Mouse (Mus musculus): Measurements from ENCODE around the gene Gm884. TPM values are rescaled to one million over a fixed set of nuclear protein-coding genes. Genes with fewer than 3 reads are reported as not detected.

The Gm884 gene
- polyA plus RNA-seq (2014; fragmentation: Nextera tagmentation; extraction: Ambion mirVana), result not detected in 2 replicates

DNA sequence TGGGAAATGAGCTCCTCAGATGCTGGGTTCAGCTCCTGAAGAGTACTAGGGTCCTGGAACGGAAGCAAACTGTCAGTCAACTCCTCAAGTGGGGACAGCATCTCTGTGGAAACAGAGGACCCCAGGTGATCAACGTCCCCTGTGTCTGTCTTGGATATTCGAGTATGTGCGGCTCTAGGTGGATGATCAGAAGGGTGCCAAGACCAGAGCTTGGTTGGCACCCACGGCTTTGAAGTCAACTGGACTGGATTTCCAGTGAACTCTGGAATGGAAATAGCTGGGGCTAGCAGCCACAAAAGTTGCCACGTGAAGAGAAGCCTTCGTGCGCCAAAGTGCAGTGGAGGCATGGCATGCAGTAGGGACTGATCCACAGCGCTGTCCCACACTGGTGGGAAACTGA is at the start of gene Gm884:
Gene Gm884, minus strand, starts transcription at position 101 of the 400 bp plus-strand sequence.
- no peak within 1 kb of the TSS for H3K27ac ChIP-seq (replicated peaks; ENCODE audit: low read depth, low read length)
- H3K4me2 ChIP-seq (ENCODE audit: low read depth, low read length), result no peak within 1 kb of the TSS
- WGBS, result 85% methylated on average over 9 of the region's 9 CpGs
- H3K4me3 ChIP-seq (ENCODE audit: low read depth, low read length), result no peak within 1 kb of the TSS
- H3K4me1 ChIP-seq (ENCODE audit: control insufficient read depth, insufficient read depth, low read length), result no peaks in the 10 kb centered on the region
- H3K9me3 ChIP-seq (replicated peaks; ENCODE audit: control insufficient read depth, low read length), result no peaks in the 10 kb centered on the region
- DNase-seq (ENCODE audit: low spot score) (no peak), ATAC-seq (replicated peaks; ENCODE audit: insufficient number of reproducible peaks, low FRiP score, low TSS enrichment, low read depth) (no peak)
- no peaks in the 10 kb centered on the region for H3K36me3 ChIP-seq (replicated peaks; ENCODE audit: control insufficient read depth, insufficient read depth, low read depth, low read length)
- H3K27me3 ChIP-seq (ENCODE audit: control insufficient read depth, insufficient read depth, low read length), result no peaks in the 10 kb centered on the region
- H3K9ac ChIP-seq (replicated peaks; ENCODE audit: low read length), result no peak within 1 kb of the TSS

DNA sequence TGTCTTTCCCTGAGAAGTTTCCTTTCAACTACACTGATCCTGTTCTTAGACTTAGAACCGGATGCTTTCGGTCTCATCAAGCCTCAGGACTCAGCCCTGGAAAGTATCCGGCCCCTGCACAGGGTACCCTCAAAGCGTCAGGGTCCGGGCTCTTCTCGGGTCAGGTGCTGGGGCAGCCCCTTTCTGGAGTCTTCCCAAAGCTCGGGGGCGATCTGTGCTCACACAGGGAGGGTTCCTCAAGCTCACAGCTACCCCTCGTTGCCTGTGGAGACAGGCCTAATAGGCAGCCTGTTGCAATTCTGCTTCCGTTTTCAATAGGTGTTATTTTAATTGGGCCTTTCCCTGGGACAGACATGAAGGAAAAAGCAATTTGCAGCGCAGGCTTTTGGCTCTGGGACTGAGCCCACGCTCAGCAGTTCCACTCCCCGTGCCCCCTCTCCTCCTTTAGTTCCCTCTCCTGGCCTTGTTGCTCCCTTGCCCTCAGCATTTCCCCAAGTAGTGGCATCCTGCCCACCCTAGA is 46.0 kb upstream of the Gm884 start:
- Histone ChIP-seq H3K4me3 (ENCODE audit: low read depth, low read length) (no peak overlapping the region), H3K27me3 (ENCODE audit: control insufficient read depth, insufficient read depth, low read length) (no peaks in the 10 kb centered on the region; the same call in 1 of the 2 replicates), H3K9ac (replicated peaks; ENCODE audit: low read length) (no peak overlapping the region), H3K36me3 (replicated peaks; ENCODE audit: control insufficient read depth, insufficient read depth, low read depth, low read length) (no peaks in the 10 kb centered on the region), H3K27ac (replicated peaks; ENCODE audit: low read depth, low read length) (no peak overlapping the region), H3K9me3 (replicated peaks; ENCODE audit: control insufficient read depth, low read length) (no peaks in the 10 kb centered on the region), H3K4me2 (ENCODE audit: low read depth, low read length) (no peak overlapping the region), H3K4me1 (ENCODE audit: control insufficient read depth, insufficient read depth, low read length) (no peaks in the 10 kb centered on the region)
- DNase-seq (ENCODE audit: low spot score) (no peak), ATAC-seq (replicated peaks; ENCODE audit: insufficient number of reproducible peaks, low FRiP score, low TSS enrichment, low read depth) (no peak)
- WGBS, result 59% methylated on average over 13 of the region's 13 CpGs

DNA sequence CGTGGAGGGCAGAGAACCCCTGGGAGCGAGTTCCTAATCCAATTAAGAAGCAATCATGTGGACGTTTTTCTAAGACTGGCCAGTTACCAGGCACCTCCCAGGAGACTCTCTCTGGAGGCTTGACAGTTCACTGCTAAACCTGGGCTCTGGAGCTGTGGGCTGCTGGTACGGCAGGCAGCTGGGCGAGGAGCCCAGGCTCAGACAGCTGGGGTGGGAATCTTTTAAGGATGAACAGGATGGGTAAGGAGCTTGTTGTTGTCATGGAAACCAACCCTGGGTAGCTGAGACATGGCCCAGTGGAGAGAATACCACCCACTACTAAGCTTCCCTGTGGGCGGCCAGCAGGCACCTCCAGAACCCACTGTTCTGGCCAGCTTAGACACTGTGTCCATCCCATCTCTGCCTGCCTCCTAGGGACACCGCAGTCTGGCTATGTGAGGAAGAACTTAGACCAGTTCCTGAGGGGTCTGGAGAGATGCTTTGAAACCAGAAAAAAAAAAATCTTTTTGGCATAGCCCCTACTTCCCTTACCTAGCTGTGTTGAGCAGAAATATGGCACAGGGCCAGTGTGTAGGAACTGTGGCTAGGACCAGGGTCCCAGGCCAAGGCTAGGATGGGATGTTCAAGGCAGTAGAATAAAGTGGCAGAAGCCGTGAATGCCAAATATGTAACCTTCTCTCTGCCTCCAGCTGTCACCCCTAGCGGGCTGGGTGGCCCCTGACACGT is 45.4 kb upstream of the Gm884 start:
- 23% methylated on average over 10 of the region's 10 CpGs for WGBS
- no peaks in the 10 kb centered on the region for H3K36me3 ChIP-seq (replicated peaks; ENCODE audit: control insufficient read depth, insufficient read depth, low read depth, low read length)
- no peak overlapping the region for H3K4me3 ChIP-seq (ENCODE audit: low read depth, low read length)
- no peaks in the 10 kb centered on the region; the same call in 1 of the 2 replicates for H3K27me3 ChIP-seq (ENCODE audit: control insufficient read depth, insufficient read depth, low read length)
- ATAC-seq (replicated peaks; ENCODE audit: insufficient number of reproducible peaks, low FRiP score, low TSS enrichment, low read depth) (no peak), DNase-seq (ENCODE audit: low spot score) (no peak)
- no peak overlapping the region for H3K27ac ChIP-seq (replicated peaks; ENCODE audit: low read depth, low read length)
- no peaks in the 10 kb centered on the region for H3K9me3 ChIP-seq (replicated peaks; ENCODE audit: control insufficient read depth, low read length)
- no peak overlapping the region for H3K4me2 ChIP-seq (ENCODE audit: low read depth, low read length)
- no peaks in the 10 kb centered on the region for H3K4me1 ChIP-seq (ENCODE audit: control insufficient read depth, insufficient read depth, low read length)
- no peak overlapping the region; the same call in 1 of the 2 replicates for H3K9ac ChIP-seq (replicated peaks; ENCODE audit: low read length)

DNA sequence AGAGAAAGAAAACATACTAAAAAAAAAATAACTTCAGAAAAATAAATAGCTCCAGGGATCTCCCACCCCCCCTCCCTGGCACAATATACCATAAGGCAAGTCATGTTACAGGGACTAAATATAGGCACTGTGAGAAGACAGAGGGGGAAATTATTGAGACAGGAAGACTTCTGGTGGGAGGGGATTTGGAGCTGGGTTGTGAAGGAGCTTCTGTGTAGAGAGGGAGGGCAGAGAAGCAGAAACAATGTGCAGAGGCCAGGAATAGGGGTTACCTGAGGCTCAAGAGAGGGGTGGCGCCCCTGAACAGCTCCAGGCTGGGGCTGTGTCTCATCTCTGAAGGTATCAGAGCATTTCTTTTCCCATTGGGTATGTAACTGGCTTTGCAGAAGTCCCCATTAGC is 44.8 kb upstream of the Gm884 start:
- 54% methylated on average over 1 of the region's 1 CpGs for WGBS
- Histone ChIP-seq H3K36me3 (replicated peaks; ENCODE audit: control insufficient read depth, insufficient read depth, low read depth, low read length) (no peaks in the 10 kb centered on the region), H3K4me1 (ENCODE audit: control insufficient read depth, insufficient read depth, low read length) (no peaks in the 10 kb centered on the region), H3K9me3 (replicated peaks; ENCODE audit: control insufficient read depth, low read length) (no peaks in the 10 kb centered on the region), H3K9ac (replicated peaks; ENCODE audit: low read length) (no peak overlapping the region), H3K27me3 (ENCODE audit: control insufficient read depth, insufficient read depth, low read length) (no peaks in the 10 kb centered on the region; the same call in 1 of the 2 replicates), H3K4me3 (ENCODE audit: low read depth, low read length) (no peak overlapping the region), H3K27ac (replicated peaks; ENCODE audit: low read depth, low read length) (no peak overlapping the region), H3K4me2 (ENCODE audit: low read depth, low read length) (no peak overlapping the region)
- no peak for DNase-seq (ENCODE audit: low spot score)
- no peak for ATAC-seq (replicated peaks; ENCODE audit: insufficient number of reproducible peaks, low FRiP score, low TSS enrichment, low read depth)

DNA sequence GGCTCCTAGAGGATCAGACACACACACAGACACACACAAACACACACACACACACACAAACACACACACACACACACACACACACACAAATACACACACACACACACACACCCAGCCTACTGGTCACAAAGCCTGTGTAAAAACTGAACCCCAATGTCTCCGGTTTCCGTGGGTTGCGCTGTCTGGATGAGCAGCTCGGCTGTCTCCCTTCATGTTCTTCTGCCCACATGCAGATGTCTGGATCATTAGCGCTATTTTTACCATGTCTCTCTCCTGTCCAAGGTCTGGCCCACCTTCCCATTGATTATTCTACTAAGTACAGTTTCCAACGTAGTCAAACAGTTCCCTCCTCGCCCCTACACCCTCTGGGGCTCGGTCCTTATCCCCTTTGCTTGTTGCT is 42.2 kb upstream of the Gm884 start:
- no peak for DNase-seq (ENCODE audit: low spot score)
- Histone ChIP-seq H3K9ac (replicated peaks; ENCODE audit: low read length) (no peak overlapping the region), H3K27ac (replicated peaks; ENCODE audit: low read depth, low read length) (no peak overlapping the region), H3K9me3 (replicated peaks; ENCODE audit: control insufficient read depth, low read length) (no peaks in the 10 kb centered on the region), H3K4me3 (ENCODE audit: low read depth, low read length) (no peak overlapping the region), H3K27me3 (ENCODE audit: control insufficient read depth, insufficient read depth, low read length) (no peaks in the 10 kb centered on the region; the same call in 1 of the 2 replicates), H3K4me2 (ENCODE audit: low read depth, low read length) (no peak overlapping the region), H3K4me1 (ENCODE audit: control insufficient read depth, insufficient read depth, low read length) (no peaks in the 10 kb centered on the region), H3K36me3 (replicated peaks; ENCODE audit: control insufficient read depth, insufficient read depth, low read depth, low read length) (no peaks in the 10 kb centered on the region)
- no peak for ATAC-seq (replicated peaks; ENCODE audit: insufficient number of reproducible peaks, low FRiP score, low TSS enrichment, low read depth)
- 82% methylated on average over 8 of the region's 8 CpGs for WGBS

DNA sequence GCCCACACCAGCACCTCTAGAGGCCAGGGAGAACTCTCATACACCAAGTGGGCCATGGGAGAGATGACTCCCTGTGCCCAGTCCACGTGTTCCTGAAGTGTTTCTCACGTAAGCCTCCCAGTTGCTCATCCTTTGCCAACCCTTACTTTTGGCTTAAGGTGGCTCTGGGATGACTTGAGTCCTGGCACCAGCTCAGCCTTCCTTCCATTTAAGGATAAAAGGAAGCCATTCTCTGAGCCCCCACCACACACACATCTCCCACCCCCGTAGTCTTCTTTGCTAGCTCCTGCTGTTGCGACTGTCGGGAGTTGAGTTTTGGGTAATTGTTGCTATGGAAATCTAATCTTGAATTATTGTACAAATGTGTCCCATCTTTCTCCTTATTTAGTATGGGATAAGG is 41.6 kb upstream of the Gm884 start:
- H3K4me3 ChIP-seq (ENCODE audit: low read depth, low read length), result no peak overlapping the region
- no peak overlapping the region for H3K27ac ChIP-seq (replicated peaks; ENCODE audit: low read depth, low read length)
- no peak for ATAC-seq (replicated peaks; ENCODE audit: insufficient number of reproducible peaks, low FRiP score, low TSS enrichment, low read depth)
- no peaks in the 10 kb centered on the region; the same call in 1 of the 2 replicates for H3K27me3 ChIP-seq (ENCODE audit: control insufficient read depth, insufficient read depth, low read length)
- H3K36me3 ChIP-seq (replicated peaks; ENCODE audit: control insufficient read depth, insufficient read depth, low read depth, low read length), result no peaks in the 10 kb centered on the region
- H3K4me2 ChIP-seq (ENCODE audit: low read depth, low read length), result no peak overlapping the region
- no peak for DNase-seq (ENCODE audit: low spot score)
- WGBS, result 82% methylated on average over 5 of the region's 5 CpGs
- no peaks in the 10 kb centered on the region for H3K4me1 ChIP-seq (ENCODE audit: control insufficient read depth, insufficient read depth, low read length)
- H3K9ac ChIP-seq (replicated peaks; ENCODE audit: low read length), result no peak overlapping the region
- H3K9me3 ChIP-seq (replicated peaks; ENCODE audit: control insufficient read depth, low read length), result no peaks in the 10 kb centered on the region

DNA sequence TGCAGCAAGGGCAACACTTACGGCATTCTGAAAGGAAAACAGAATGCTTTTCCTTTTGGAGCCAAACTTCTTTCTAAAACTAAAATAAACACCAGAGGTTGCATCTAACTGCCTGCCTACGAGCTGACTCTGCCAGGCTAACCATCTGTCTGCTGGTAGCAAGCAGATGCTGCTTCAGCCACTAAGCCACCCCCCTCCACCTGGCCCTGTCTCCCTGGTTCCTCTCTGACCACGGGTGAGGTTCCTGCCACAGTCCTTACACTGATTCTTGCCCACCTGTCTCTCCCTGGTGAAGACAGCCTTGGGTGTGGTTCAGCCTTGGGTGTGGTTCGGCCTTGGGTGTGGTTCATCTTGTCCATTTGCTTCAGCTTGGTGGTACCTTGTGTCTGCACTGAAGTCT is 40.9 kb upstream of the Gm884 start:
- ATAC-seq (replicated peaks; ENCODE audit: insufficient number of reproducible peaks, low FRiP score, low TSS enrichment, low read depth), result no peak
- H3K27me3 ChIP-seq (ENCODE audit: control insufficient read depth, insufficient read depth, low read length), result peaks cover under 1% of the 10 kb centered on the region; the same call in 1 of the 2 replicates
- H3K4me3 ChIP-seq (ENCODE audit: low read depth, low read length), result no peak overlapping the region

DNA sequence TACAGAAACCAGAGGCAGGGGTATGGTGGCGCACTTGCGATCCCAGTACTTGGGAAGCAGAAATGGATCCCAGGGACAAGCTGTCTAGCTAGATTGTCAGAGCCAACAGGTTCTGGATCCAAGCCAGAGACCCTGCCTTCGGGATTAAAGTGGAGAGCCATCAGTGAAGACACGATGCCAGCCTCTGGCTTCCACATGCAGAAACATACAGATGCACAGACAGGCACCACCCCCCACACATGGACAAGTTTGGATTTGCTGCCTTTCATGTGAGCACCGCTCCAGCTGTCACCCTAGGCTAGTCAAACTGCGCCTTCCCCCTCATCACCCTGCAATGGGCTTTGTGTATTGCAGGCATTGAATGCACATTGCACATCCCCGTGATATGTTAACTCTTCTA is 37.2 kb upstream of the Gm884 start:
- H3K36me3 ChIP-seq (replicated peaks; ENCODE audit: control insufficient read depth, insufficient read depth, low read depth, low read length), result no peaks in the 10 kb centered on the region
- H3K9me3 ChIP-seq (replicated peaks; ENCODE audit: control insufficient read depth, low read length), result no peaks in the 10 kb centered on the region
- ATAC-seq (replicated peaks; ENCODE audit: insufficient number of reproducible peaks, low FRiP score, low TSS enrichment, low read depth) (no peak), DNase-seq (ENCODE audit: low spot score) (no peak)
- H3K27ac ChIP-seq (replicated peaks; ENCODE audit: low read depth, low read length), result no peak overlapping the region
- WGBS, result 85% methylated on average over 7 of the region's 7 CpGs
- H3K4me2 ChIP-seq (ENCODE audit: low read depth, low read length), result no peak overlapping the region
- no peak overlapping the region for H3K4me3 ChIP-seq (ENCODE audit: low read depth, low read length)
- H3K9ac ChIP-seq (replicated peaks; ENCODE audit: low read length), result no peak overlapping the region
- no peaks in the 10 kb centered on the region for H3K4me1 ChIP-seq (ENCODE audit: control insufficient read depth, insufficient read depth, low read length)
- H3K27me3 ChIP-seq (ENCODE audit: control insufficient read depth, insufficient read depth, low read length), result peaks cover 6% of the 10 kb centered on the region; the same call in 1 of the 2 replicates

More for the DNA sequence above, 40.9 kb upstream of the Gm884 start:
- DNase-seq (ENCODE audit: low spot score), result no peak
- H3K9ac ChIP-seq (replicated peaks; ENCODE audit: low read length), result no peak overlapping the region
- no peaks in the 10 kb centered on the region for H3K36me3 ChIP-seq (replicated peaks; ENCODE audit: control insufficient read depth, insufficient read depth, low read depth, low read length)
- no peaks in the 10 kb centered on the region for H3K9me3 ChIP-seq (replicated peaks; ENCODE audit: control insufficient read depth, low read length)
- 53% methylated on average over 4 of the region's 4 CpGs for WGBS
- H3K27ac ChIP-seq (replicated peaks; ENCODE audit: low read depth, low read length), result no peak overlapping the region
- H3K4me1 ChIP-seq (ENCODE audit: control insufficient read depth, insufficient read depth, low read length), result no peaks in the 10 kb centered on the region
- H3K4me2 ChIP-seq (ENCODE audit: low read depth, low read length), result no peak overlapping the region

All from embryonic facial prominence, embryonic 11.5 days (tissue).